In the genomic region with DNA sequence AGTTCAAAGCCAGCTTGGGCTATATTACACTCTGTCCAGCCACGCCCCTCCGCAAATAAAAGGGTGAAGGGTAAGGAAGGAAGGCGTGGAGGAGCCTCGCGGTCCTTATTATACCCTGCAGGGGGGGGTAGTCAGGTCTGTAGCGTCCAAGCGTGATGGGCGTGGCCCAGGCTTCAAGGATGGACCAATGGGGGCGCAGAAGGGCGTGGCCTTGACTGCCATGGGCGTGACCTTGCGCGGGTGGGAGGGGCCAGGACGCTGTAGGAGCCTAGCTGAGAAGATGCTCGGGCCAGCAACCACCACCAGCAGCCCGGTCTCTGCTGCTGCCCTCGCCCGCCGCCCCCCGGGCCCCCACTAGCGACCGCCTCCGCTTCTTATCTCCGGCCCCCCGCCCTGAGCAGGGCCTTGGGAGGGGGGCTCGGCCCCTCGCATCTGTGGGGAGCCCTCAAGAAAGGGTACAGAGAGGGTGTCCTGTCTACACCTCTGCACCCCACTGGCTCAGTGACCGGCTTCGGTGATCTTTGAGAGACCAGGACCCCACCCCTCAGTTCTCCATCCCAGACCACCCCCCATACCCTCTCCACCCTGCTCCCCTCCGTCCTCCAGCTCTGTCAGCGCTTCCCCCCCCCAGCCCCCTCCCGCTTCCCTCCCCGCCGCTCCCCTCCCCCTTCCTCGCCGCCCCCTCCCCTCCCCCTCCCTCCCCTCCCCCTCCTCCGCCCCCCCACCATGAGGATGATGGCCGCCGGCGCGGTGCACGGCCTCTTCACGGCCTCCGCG, we compare ENCODE assay signal across 8 mouse cellular contexts. TPM values are rescaled to one million over a fixed set of nuclear protein-coding genes. Genes with fewer than 3 reads are reported as not detected.
DNase-seq lines count a peak whose midpoint lies in the region; ATAC-seq and TF ChIP-seq lines count a peak whose summit lies in the region.

A gene (plus strand): TSS at position 727 of the 777 bp plus-strand sequence.

- H3K27ac ChIP-seq in hindbrain, embryonic 12.5 days: peak within 1 kb of the TSS; percentile 95
- peak within 1 kb of the TSS; percentile 31; the same call in 1 of the 2 replicates for H3K27ac ChIP-seq in lung, embryonic 16.5 days (ENCODE audit: low read length)
- no peak within 1 kb of the TSS for H3K27ac ChIP-seq in thymus, adult 2 months (ENCODE audit: control insufficient read depth, insufficient read depth, low read length)

- peak within 1 kb of the TSS; percentile 100 for H3K9ac ChIP-seq in hindbrain, embryonic 12.5 days
- peak within 1 kb of the TSS; percentile 73 for H3K9ac ChIP-seq in lung, embryonic 16.5 days (ENCODE audit: low read length)

- ATAC-seq in Patski: peak; percentile 72
- ATAC-seq in hindbrain, embryonic 12.5 days (ENCODE audit: low FRiP score): peak; percentile 87
- ATAC-seq in lung, embryonic 16.5 days (ENCODE audit: low read depth): peak; percentile 85

- DNase-seq in Patski (ENCODE audit: low read depth, low spot score): no peak
- DNase-seq in cerebellum, postnatal 10 days: peak; percentile 99
- peak; percentile 95 to 97 for DNase-seq in frontal cortex, postnatal 14 days (ENCODE audit: low spot score in 2 of 2)
- peak; percentile 97 to 98 for DNase-seq in layer of hippocampus, postnatal 10 days (ENCODE audit: low spot score in 2 of 2)
- DNase-seq in ovary, adult 18-20 months (ENCODE audit: low spot score): peak; percentile 63
- peak; percentile 33 for DNase-seq in thymus, adult 2 months

- H3K27me3 ChIP-seq in Patski: peaks cover 39% of the 10 kb centered on the region
- peaks cover 13% of the 10 kb centered on the region for H3K27me3 ChIP-seq in hindbrain, embryonic 12.5 days
- H3K27me3 ChIP-seq in lung, embryonic 16.5 days (ENCODE audit: control insufficient read depth, insufficient read depth, low read depth, low read length): peaks cover 30% of the 10 kb centered on the region
- peaks cover 16% of the 10 kb centered on the region for H3K27me3 ChIP-seq in thymus, adult 2 months (ENCODE audit: control insufficient read depth, insufficient read depth, low read length)

- peak within 1 kb of the TSS; percentile 83 for H3K4me2 ChIP-seq in hindbrain, embryonic 12.5 days (replicated peaks)
- peak within 1 kb of the TSS; percentile 82 for H3K4me2 ChIP-seq in lung, embryonic 16.5 days (ENCODE audit: low read depth, low read length)

- in situ Hi-C loops in Patski (cut with MboI; ENCODE audit: low pct_unique_long_range_greater_than_20kb): no loop called here

- CTCF ChIA-PET in Patski (lab: Charles Lee): no interaction called here

- POLR2A ChIA-PET in Patski (lab: Charles Lee): no interaction called here

- H3K9me3 ChIP-seq in hindbrain, embryonic 12.5 days (replicated peaks): no peaks in the 10 kb centered on the region
- H3K9me3 ChIP-seq in lung, embryonic 16.5 days (ENCODE audit: control insufficient read depth, low read length): no peaks in the 10 kb centered on the region

- peak within 1 kb of the TSS; percentile 93 for H3K4me3 ChIP-seq in hindbrain, embryonic 12.5 days
- peak within 1 kb of the TSS; percentile 61 for H3K4me3 ChIP-seq in lung, embryonic 16.5 days (ENCODE audit: low read length)
- no peak within 1 kb of the TSS for H3K4me3 ChIP-seq in thymus, adult 2 months (ENCODE audit: control insufficient read depth, insufficient read depth, low read length)

- H3K4me1 ChIP-seq in hindbrain, embryonic 12.5 days: peaks cover 72% of the 10 kb centered on the region
- peaks cover 6% of the 10 kb centered on the region for H3K4me1 ChIP-seq in lung, embryonic 16.5 days (replicated peaks; ENCODE audit: control insufficient read depth, insufficient read depth, low read length)
- H3K4me1 ChIP-seq in thymus, adult 2 months (replicated peaks; ENCODE audit: control insufficient read depth, insufficient read depth, low read length): peaks cover 3% of the 10 kb centered on the region

- TF ChIP-seq CTCF in Patski (IDR thresholded peaks at IDR 0.05): no peak
- no peak for TF ChIP-seq CTCF in thymus, adult 2 months (IDR thresholded peaks at IDR 0.05; ENCODE audit: borderline replicate concordance, control insufficient read depth, extremely low read depth, insufficient read depth, low read length, poor library complexity)

- H3K36me3 ChIP-seq in hindbrain, embryonic 12.5 days: no peaks in the 10 kb centered on the region
- H3K36me3 ChIP-seq in lung, embryonic 16.5 days (ENCODE audit: control insufficient read depth, insufficient read depth, low read length): no peaks in the 10 kb centered on the region
- H3K36me3 ChIP-seq in thymus, adult 2 months (ENCODE audit: control insufficient read depth, insufficient read depth, low read length): no peaks in the 10 kb centered on the region

- under 1% methylated on average over 28 of the region's 45 CpGs for WGBS in hindbrain, embryonic 12.5 days
- under 1% methylated on average over 31 of the region's 45 CpGs for WGBS in lung, embryonic 16.5 days
- WGBS in thymus, adult 2 months: 5% methylated on average over 34 of the region's 45 CpGs

- no peak for TF ChIP-seq POLR2A in thymus, adult 2 months (IDR thresholded peaks at IDR 0.05; ENCODE audit: control insufficient read depth, extremely low read depth, insufficient read depth, low read length, poor library complexity)

RNA-seq across cellular contexts. Expression of the gene that starts here (rescaled TPM):
- polyA plus RNA-seq in Patski (2021): 0.19 TPM
- 11.2 and 12.5 TPM in 2 replicates for polyA plus RNA-seq in hindbrain, embryonic 12.5 days (2016; fragmentation: Nextera tagmentation; extraction: Ambion mirVana)
- 100 to 1,000 TPM; 106 to 112 TPM for total RNA-seq in layer of hippocampus, postnatal 10 days (2021)
- 0.89 and 0.99 TPM in 2 replicates for polyA plus RNA-seq in lung, embryonic 16.5 days (2015; fragmentation: Nextera tagmentation; extraction: Ambion mirVana)
- polyA plus RNA-seq in thymus, adult 2 months (2012; rRNA removed): 0.39 and 0.40 TPM in 2 replicates

Comparison
In these comparisons a context has a peak if more than half of its experiments do, and no peak if none do; other contexts are left out.
1. Peak in ATAC-seq in Patski; RNA of the gene not detected or under 1 TPM.
2. Peak in ATAC-seq, H3K4me3 ChIP-seq, H3K27ac ChIP-seq, H3K9ac ChIP-seq and H3K4me2 ChIP-seq in lung, embryonic 16.5 days; RNA of the gene not detected or under 1 TPM.
3. Peak in DNase-seq in thymus, adult 2 months; RNA of the gene not detected or under 1 TPM.